Mouse (Mus musculus) left cerebral cortex, postnatal 14 days (tissue): ENCODE results near the gene Pcsk6. TPM values are rescaled to one million over a fixed set of nuclear protein-coding genes. Genes with fewer than 3 reads are reported as not detected.

Experiments
- DNase-seq, 2 experiments: peaks; one replicate each; pipeline ENCODE4 v3.0.0; 2021 to 2022; ENCODE audit warnings: low spot score in 2 of 2, mixed read lengths in 1 of 2
- intact Hi-C: fragments of 180-260 bp; cut with DNase I; formaldehyde crosslinking; loops from one replicate; pipeline ENCODE4 v1.15.1; 2025
- total RNA-seq, 2 experiments: library from RNA; stranded (reverse); gene quantifications; 2 replicates each; pipeline ENCODE4 v1.2.3; 2021

Pcsk6 gene
- total RNA-seq, 2 experiments from 2014 or later: 6.9 to 7.6 TPM

DNA sequence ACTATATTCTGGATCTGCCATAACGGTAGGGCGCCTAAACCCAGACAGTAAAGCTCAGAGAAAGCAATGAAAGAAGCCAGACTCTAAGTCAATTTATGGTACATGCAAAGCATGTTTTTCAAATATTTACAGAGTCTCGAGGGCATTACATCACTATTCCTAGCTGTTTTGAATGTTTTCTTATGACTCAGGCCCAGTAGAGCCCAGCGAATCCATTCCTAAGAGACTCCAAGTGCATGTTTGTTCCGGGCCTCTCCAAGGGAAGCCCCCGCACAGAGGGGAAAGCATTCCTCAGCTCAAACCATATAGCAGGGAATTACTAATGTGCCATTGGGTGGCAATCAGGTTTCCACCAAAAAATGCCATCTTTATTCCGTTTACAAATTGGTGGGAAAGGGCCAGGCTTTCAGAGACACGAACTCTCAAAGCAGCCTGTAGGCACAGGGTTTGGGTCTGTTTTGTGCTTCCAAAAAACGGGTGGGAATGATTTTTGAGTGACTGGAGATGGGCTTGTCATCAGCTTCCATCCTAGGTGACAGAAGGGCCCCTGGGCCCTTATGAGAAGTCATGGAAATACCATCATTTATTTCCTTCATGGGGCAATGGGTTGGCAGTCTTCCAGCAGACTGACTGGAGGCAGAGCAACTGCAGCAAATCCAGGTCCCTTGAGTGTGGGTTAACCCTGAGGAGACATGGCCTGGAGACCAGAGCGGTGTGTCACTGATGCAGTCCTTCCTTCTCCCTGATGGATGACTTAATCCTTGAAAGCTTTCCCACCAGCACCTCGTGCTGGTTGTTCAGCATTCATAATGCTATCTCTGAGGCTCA, 117.7 kb downstream of the Pcsk6 start:
- intact Hi-C loops: no loop called here

DNA sequence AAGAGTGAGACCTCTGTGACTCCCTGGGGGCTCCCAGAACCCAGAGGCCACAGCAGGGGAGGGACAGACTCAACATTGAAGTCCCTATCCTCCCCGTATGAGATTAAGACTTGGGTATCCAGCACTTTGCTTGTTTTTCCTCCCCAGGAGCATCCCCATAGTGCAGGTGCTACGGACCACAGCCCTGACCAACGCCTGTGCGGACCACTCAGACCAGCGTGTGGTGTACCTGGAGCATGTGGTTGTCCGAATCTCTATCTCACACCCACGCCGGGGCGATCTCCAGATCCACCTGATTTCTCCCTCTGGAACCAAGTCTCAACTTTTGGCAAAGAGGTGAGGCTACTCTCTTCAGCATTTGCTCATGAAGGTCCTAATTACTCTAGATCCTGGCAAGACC, 118.5 kb downstream of the Pcsk6 start:
- intact Hi-C loops: no loop called here
- DNase-seq: no peak

More for the DNA sequence above, 117.7 kb downstream of the Pcsk6 start:
- no peak for DNase-seq

DNA sequence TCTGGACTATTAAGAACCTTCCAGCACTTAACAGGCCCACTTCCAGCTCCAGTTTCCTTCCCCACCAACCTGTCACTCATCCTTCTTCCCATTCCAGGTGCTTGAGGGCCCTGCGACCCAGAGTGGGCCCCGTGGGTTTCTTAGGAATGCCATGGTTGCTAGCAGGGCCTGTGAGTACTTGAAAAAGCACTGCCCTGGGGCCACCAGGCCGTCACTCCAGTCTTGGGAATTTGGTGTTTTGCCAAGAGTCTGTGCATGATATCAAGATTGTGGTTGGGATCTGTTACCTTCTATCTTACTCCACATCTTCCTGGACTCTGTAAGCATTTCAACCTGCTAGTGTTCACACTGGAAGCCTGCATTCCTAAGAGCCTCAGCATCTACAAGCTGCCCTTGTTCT, 120.5 kb downstream of the Pcsk6 start:
- no peak for DNase-seq
- intact Hi-C loops: no loop called here

GRCm38 (mm10) chr7:65988249-65988648, 126.7 kb downstream of the Pcsk6 start:
- DNase-seq: no peak
- intact Hi-C loops: no loop called here

- no peak for DNase-seq
Measured at GRCm38 (mm10) chr7:65988709-65989108, 127.2 kb downstream of the Pcsk6 start.

DNA sequence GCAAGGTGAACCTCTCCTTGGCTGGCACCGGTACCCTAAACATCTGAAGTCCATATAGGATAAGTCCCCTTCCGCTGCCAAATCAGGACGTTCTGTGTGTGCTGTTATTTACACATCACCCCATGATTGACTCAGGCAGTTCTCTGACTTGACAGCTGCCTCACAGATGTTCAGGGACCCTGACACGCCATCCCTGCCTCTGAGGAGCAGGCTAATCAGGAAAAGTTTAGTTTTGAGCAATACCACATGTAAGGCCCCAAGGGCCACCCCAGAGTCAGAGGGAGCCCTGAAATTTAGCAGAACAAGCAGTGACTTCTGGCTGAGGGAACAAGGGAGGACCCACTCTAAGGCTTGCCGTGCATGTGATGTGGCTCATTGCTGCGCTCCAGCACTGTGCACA, 130.8 kb downstream of the Pcsk6 start:
- intact Hi-C loops: no loop called here
- no peak for DNase-seq

More at GRCm38 (mm10) chr7:65988709-65989108, 127.2 kb downstream of the Pcsk6 start:
- intact Hi-C loops: no loop called here

- intact Hi-C loops: no loop called here
- no peak for DNase-seq
Measured at GRCm38 (mm10) chr7:65993410-65993809, 131.9 kb downstream of the Pcsk6 start.

DNA sequence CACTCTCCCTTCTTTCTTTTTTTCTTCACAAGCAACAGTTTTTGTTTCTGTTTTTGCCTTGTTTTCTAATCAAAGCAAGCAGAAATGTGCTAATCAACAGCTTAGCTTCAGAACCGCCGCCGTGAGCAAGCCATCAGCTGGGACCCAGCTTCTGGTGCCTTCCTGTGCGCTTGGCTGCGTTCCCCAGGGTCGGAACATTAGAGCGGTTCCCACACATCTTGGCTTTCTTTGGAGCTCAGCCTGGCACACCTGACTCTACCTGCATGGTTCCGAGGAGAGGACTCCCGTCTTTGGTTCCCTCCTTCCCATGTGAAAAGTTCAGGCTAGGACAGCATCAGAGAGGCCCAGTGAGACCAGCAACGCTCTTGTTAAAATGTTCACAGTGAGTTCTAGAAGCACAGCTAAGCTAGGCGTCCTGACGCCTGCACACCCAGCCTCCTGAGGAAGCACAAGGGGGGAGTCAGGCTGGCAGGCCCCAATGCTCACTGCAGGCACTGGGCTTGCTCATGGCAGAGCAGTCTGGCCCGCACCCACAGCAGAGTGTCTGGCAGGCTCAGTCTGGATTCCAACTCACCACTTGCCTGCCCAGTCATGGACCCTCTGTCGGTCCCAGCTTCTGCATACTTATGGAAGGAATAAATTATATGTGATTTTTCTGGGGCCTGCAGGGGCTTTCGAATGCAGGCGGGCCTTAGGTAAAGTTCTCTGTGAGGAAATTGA, 139.7 kb downstream of the Pcsk6 start:
- intact Hi-C loops: no loop called here
- no peak for DNase-seq

- intact Hi-C loops: no loop called here
- DNase-seq: no peak
Measured at GRCm38 (mm10) chr7:66001797-66002196, 140.3 kb downstream of the Pcsk6 start.

DNA sequence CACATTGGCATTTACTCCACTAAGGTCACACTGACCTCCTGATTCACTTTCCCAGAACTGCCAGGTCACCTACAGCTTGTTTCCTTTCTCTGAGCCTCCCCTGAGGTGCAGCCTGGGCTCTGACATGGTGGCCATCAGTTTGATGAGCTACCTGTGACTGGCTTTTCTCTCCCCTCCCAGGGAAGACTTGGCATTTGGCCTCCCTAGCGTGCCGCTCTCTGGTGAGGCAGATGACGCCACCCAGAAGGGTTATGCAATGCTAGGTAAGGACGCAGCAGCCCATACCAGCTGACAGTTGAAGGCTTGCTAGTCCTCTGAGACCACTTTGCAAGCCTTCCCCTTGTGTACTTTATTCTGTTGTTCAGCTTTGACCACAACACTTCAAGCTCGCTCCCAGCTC, 141.9 kb downstream of the Pcsk6 start:
- intact Hi-C loops: no loop called here
- DNase-seq: no peak

DNA sequence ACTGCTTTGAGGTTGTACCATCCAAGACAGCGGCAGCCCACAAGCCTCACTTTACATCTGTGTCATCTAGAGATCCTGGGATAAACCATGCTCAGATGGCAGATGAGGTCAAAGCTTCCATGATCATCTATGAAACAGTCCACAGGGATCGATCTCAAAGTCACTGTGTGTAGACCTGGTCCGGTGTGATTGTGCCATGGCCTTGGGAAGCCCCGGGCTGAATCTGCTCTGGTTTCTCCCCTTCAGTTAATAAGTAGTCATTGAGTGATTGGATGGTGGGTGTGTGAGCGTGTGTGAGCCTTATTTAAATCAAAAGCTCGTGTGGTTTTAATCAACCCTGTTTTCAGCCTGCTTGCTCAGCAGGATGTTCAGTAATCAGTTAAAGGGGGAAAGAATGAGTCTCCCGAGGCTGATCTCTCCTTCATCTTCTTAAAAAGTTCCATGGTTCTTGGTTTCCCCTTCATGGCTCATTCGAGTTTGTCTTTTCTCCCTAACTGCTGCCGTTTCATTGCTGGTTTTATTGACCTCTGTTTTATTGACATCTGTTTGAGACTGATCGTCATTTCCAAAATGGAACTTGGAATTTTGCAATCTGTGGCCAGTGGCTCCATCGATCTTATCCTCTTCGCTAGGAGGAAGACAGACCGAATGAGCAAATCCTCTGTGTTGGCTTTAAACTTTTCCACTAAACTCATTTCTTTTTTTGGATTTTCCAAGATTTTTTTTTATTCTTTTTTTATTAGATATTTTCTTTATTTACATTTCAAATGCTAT, 142.5 kb downstream of the Pcsk6 start:
- no peak for DNase-seq
- intact Hi-C loops: no loop called here

DNA sequence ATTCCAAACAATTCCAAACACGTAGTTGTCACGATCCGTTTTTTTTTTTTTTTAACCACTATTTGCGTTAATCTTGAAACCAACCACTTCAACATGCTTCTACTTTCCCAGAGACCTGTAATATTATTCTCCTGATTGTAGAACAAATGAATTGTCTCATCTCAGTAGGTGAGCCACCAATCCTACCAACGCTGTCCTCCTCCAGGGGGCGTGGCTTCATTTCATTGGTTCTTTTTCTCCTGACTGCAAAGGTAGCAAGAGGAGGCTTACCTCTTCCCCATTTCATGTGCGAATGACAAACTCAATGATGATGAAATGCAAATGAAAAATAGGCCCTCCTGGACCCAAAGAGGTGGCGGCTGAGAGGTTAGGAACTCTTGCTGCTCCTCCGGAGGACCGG, 143.5 kb downstream of the Pcsk6 start:
- intact Hi-C loops: no loop called here
- DNase-seq: no peak

DNA sequence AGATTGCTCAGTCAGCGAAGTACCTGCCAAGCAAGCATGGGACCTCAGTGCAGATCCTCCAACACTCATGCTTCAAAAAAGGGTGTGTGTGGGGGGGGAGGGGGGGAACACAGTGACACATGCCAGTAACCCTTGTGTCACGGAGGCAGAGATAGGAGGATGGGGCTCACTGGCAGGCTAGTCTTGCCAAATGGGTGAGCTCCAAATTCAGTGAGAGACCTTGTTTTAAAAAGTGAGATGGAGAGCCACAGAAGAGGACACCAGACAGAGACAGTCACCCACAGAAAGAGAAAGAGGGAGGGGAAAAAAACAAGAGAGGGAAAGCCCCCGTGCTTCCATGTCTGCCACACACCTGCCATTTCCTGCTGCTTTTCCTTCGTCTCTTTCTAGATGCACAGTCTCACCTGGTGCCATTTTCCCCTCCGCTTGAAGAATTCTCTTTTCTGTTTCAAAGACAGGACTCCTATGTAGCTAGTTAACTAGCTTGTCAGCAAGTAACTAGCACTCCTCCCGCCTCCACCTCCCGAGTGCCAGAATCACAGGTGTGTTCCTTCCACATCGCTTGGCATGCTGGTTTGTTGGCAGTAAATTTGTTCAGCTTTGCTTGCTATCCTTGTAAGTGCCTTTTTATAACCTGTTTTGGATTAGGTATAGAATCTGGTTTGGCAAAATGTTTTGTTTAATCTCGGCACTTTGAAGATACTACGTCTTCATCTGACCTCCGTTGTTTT, 146.8 kb downstream of the Pcsk6 start:
- intact Hi-C loops: no loop called here
- DNase-seq: no peak

GRCm38 (mm10) chr7:66008892-66009273, 147.3 kb downstream of the Pcsk6 start:
- intact Hi-C loops: no loop called here
- peak; percentile 19 to 28 for DNase-seq

DNA sequence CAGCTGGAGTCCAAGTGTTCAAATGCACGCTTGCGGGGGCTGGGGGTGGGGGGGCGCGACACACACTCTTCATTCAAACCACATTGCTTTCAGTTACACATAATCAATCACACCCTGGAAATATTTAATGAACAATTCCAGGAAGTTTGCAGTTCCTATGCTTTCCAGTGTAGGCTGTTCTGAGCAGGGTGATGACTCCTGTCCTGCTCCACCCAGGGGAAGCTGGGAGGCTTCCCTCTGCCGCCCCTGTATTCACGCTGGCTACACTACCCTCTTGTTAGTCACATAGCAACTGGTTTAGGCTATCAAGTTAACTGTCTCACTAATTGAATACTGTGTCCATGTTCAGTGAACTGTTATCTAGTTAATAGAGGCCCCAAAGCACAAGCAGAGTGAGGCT, 149.0 kb downstream of the Pcsk6 start:
- intact Hi-C loops: no loop called here
- DNase-seq: no peak

DNA sequence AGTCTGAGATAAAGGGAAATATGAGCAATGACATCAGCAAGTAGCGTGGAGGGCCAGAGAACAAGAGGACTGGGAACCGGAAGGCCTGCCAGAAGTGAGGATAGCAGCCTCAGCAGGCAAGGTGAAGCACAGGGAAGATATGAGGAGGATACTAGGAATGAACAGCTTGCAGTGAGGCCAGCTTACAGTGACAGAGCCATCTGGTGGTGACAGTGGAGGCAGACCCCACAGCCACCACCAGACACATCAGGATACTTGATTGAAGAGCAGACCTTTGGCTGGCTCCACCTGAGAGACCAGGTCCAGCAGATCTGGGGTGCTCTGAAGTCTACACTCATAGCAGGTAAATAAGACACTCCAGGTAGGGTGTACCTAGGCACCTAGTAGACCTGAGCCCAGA, 166.2 kb downstream of the Pcsk6 start:
- intact Hi-C loops: loop anchor here (10.0 kb wide), 1 partner anchor 293 kb away; no protein-coding TSS in a partner anchor
- DNase-seq: peak; percentile 41 to 43

DNA sequence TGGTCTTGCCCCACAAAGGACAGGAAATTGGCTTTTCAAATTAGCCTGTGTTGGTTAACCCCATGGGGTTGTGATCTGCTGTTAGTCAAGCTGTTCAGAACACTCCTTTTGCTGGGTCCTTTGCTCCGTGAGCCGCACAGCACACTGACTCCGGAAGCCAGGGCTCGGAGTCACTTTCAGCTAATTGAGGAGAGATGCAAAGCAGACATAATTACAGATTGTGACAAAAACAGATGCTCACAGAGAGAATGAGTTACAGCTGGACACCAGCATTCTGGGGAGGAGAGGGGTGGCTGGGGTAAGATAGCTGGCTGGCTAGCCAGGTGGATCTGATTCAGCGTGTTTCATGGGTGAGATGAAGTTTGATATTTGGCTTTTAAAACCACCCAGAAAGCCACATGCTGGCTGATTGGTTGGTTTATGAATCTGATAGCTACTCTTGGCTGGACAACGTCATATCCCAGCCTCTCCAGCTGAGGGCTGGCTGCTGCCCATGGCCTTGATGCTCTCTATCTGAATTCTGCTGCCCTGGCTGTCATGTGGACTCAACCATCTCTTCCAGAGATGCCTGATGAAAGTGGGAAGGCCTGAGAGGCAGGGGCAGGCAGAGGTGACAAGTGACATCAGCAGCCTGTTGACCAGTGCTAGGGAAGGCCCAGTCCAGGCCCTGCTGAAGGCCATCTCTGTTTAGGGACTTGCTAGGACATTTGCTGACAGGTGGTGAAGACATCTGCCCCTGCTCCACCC, 167.4 kb downstream of the Pcsk6 start:
- DNase-seq: no peak
- intact Hi-C loops: loop anchor here (10.0 kb wide), 1 partner anchor 294 kb away; no protein-coding TSS in a partner anchor

DNA sequence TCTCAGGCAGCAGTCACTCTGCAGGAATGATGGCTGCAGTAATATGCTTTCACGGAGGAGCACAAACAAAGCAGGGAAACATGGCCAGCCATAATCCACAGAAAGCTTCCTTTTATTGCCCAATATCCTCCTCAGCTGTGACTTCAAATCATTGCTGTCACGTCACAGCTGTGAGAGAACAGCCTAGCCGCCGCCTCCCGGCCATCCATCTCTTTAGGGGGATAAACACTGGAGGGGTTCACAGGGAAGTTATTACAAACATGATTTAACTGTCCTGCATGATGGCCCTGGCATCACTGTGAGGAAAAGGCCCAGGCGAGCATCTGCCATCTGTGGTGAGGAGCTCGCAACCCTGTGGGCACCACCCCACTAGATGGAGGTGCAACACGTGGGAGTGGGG, 175.3 kb downstream of the Pcsk6 start:
- intact Hi-C loops: no loop called here
- no peak for DNase-seq

DNA sequence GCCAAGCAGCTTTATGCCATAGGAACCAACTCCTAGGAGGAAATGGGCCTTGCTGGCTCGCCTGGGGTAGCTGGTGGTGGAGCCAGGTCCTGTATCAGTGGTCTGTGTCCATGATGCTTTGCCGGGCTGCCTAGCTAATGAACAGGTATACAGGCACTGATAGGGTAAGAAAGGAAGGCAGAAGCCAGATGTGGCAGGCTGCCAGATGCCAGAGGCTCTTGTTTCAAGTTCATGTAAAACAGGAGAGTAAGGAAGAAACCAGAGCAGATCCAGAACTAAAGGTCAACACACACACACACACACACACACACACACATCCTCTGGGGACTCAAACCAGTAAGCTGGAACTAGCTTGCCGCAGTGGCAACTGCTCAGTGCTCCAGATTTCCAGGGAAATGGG, 176.7 kb downstream of the Pcsk6 start:
- no peak for DNase-seq
- intact Hi-C loops: no loop called here
